Mouse (Mus musculus) R1 (cell line): ENCODE measurements around the gene Retnlg.
"Not testable (repeated sequence)": the region's sequence is repeated elsewhere in the genome, so short reads cannot be mapped to it uniquely, and the experiment has no call there.

Source experiments
- DNase-seq: peaks from one replicate; pipeline ENCODE4 v3.0.0-alpha.2; 2018; ENCODE audit warnings: low read depth, low spot score

Retnlg gene

DNA sequence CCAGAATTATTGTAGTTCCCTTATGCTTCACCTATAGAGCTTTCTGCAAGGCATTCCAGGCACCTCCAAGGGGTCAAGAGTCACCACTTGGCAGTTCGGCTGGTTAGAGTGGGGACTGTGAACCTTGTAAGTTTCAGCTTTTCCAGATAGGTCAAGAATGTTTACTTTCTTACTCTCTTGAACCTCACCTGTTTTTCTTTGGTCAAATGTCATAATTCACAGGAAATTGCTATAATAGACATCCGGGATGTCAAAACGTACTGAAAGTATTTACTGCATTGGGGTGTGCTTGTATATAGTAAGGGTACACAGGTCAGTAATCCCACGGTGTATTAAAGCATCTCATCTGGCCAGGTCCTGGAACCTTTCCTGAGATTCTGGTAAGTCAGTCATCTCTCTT is at the start of gene Retnlg:
Gene Retnlg (plus strand): TSS at position 301 of the 400 bp plus-strand sequence.
- DNase-seq = no peak

DNA sequence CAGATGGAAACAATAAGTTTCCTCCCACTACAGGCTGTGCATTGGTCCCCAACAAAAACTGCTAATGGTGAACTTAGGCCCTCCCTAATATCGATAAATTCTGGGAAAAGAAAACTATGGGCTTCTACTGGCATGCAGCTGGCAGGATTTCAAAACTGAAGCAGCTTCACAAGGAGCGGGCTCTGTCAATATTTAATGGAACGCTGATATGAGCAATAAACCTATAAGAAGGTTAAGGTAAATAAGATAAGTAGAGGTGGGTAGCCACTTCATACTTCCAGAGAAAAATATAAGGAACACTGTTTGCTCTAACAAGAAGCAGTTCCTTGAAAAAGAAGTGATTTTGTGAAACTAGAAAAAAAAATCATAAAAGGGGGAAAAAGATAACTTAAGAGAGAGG is 45.9 kb upstream of the Retnlg start:
- no peak for DNase-seq

DNA sequence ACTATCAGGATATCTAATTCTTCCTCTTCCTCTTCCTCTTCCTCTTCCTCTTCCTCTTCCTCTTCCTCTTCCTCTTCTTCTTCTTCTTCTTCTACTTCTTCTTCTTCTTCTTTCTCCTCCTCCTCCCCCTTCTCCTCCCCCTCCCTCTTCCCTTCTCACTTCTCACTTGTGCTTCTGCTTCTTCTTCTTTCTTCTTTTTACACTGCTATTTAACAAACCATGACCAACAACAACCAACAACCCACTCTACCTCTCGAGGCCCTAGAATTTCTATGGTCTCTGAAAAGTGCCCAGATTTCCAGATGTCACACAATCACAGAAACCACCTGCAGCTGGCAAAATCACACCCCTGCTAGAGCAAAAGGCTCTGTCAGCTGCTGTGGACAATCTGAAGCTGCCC is 44.8 kb upstream of the Retnlg start:
- no peak for DNase-seq

DNA sequence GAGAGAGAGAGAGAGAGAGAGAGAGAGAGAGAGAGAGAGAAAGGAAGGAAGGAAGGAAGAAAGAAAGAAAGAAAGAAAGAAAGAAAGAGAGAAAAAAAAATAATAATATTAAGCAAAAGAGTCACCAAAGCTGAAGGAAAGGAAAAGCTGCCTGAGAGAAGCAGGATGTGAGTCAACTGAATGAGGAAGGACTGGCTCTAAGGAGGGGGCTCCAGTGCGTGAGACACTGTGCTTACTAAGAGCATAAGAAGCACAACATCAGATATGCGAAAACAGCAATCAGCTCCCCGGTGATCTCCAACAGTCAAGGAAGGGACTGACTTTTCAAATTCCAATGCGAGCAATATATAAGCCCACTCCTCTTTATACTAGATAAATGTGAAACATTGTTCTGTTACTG is 43.4 kb upstream of the Retnlg start:
- DNase-seq = no peak

DNA sequence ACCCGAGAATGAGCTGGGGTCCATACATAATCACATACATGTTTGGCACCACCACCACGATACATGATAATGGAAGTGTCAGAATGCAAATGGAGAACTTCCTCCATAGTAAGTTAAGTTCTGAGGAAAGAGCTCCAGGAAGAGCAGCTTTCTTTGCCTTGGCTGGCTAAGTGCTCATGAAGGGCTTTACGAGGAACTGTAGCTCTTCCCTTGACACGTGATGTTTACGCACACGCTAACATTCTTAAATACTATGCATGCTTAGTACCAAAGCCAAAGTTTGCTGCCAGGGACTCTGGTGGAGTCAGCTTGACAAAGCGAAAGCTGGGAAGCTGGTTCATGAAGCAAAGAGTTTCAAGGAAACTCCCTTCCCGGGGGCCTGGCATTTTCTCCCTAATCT is 40.4 kb upstream of the Retnlg start:
- no peak for DNase-seq

DNA sequence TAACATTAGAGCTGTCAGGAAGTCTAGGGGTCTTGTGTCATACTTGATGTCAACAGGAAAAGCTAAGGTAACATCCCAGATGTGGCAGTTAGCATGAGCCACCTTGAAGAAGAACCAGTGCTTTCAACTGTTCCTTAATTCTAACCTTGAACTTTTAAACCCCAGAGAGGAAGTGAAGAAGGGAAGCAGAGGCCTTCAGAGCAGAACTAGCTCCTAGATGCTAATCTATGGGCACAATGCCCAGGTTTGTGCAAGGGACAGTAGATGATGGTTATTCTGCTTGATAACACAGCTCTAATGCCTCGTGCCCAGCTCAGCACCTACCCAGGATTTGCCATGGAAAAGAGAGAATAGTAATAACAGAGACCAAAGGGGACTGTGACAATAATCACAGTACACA is 38.8 kb upstream of the Retnlg start:
- DNase-seq = not testable (repeated sequence)

DNA sequence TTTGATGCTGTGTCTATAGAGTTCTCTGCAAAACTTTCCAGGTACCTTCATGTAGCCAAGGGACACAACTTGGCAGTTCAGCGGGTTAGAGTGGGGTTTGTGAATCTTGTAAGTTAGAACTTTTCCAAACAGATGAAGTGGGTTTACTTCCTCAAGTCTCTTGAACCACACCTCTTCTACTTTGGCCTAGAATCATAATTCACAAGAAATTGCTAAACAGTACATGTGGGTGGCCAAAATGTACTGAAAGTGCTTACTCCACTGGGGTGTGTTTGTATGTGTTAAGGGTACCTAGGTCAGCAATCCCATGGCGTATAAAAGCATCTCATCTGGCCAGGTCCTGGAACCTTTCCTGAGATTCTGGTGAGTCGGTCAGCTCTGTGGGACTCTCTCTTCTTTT is 30.2 kb upstream of the Retnlg start, which contains the start of gene Retnla:
Gene Retnla (plus strand): TSS at position 286 of the 400 bp plus-strand sequence.
- no peak for DNase-seq

DNA sequence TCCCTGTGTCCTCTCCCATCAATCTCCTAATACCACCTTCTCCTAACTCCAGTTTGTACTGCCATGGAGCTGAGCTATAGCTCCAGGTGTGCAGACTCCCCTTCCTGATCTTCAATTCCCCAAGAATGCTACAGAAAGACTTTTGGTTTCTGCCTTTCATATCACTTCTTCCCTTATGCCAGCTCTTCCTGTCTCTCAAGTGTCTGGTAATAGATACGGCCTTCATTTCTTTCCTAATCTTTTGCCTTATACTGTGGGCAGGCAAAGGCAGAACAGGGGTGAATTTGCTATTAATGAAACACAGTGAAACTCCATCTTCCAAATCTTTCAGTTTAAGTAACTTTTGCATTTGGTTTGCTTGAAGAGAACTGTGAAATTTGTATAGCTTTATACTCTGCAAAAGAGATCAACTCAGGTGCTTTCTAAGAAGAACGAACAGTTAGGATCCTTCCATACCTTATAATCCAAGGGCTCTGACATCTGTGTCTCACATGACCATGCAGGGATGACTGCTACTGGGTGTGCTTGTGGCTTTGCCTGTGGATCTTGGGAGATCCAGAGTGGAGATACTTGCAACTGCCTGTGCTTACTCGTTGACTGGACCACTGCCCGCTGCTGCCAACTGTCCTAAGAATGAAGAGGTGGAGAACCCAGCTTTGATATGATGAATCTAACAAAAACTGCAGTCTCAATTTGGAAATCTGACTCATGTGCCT is 28.6 kb upstream of the Retnlg start:
- no peak for DNase-seq

DNA sequence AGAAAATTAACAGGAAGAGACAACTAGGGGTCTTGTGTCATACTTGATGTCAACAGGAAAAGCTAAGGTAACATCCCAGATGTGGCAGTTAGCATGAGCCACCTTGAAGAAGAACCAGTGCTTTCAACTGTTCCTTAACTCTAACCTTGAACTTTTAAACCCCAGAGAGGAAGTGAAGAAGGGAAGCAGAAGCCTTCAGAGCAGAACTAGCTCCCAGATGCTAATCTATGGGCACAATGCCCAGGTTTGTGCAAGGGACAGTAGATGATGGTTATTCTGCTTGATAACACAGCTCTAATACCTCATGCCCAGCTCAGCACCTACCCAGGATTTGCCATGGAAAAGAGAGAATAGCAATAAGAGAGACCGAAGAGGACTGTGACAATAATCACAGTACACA is 7.4 kb upstream of the Retnlg start:
- DNase-seq = not testable (repeated sequence)

DNA sequence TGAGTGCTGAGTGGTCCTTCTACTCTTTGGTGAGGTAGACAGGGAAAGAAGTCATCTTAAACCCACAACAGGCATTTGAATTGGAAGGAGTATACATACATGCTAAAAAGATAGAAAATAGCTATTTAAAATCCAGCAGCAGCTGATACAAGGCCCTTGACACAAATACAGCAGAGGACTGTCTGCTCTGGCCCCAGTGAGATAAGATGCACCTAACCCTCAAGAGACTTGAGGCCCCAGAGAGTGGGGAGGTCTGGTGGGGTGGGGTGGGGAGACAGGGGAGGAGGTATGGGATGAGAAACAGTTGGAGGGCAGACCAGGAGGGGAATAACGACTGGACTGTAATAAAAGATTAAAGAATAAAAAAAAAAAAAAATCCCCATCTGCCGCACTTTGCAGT is 4.7 kb upstream of the Retnlg start:
- no peak for DNase-seq

DNA sequence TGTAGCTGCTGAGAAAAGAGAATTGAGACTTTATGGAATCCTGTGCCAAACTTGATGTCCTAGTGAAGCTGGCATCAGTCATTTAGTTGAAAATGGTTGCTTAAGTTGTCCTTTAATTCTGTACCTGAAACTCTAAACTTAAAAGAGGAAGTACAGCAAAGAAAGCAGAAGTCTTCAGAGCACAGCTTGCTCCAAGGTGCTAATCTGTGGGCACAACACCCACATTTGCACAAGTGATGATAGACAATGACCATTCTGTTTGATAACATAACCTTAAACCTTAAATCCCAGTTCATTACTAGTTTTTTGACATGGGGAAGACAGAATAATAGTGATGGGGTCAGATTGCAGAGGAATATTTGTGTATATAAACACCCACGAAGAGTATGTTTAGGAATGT is 3.8 kb upstream of the Retnlg start:
- no peak for DNase-seq

DNA sequence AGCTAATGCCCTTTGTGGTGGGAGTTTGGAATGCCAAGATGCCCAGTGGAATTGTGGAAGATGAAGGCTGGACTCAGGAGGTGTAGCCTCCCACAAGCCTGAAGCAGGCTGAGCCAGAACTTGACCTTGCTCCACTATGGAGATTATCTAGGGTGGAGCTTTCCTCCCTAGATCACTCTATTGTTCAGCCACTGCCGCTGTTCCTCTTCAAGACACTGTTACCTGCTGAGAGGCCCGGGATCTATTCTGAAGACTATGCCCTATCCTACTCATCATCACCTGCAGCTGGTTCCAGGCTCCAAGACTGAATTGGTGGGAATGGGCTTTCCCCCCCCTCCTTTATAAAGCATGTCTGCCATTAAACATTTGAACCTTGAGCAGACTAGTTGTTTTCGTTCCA is 2.8 kb upstream of the Retnlg start:
- DNase-seq = peak; percentile 66

DNA sequence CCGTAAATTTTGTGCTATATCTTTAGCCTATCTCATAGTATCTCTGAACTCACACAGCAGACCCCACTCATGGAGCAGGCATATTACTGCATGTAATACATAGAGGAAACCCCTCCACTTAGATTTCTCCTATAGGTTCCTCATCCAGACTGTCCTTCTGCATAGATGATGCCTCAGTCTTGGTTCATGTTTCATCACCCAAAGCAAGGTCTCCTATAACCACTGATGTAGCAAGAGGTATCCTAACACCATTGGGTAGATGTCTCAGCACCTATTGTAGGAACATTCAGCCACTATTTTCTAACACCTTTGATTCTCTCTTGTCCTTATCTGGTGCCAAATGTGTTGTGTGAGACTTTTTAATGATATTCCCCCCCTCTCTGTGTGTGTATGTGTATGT is 667 bp upstream of the Retnlg start:
- DNase-seq = no peak

DNA sequence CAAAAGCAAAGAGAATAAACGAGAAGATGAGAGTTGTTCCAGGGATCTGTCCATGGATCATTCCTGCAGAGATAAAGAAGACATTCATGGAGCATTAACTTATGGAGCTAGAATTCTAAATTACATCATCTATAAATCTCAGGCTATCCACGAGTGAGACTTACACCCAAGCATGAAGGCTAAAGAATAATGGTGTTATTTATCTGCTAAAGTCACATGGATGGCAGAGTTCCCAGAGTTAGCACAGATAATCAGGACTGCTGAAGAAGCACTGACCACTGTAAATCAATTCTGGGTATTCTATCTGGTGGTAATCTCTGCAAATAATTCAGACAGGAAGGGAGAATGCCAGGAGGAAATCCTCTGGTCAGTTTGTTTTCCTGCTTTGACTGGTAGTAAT is 18.3 kb downstream of the Retnlg start:
- no peak for DNase-seq

DNA sequence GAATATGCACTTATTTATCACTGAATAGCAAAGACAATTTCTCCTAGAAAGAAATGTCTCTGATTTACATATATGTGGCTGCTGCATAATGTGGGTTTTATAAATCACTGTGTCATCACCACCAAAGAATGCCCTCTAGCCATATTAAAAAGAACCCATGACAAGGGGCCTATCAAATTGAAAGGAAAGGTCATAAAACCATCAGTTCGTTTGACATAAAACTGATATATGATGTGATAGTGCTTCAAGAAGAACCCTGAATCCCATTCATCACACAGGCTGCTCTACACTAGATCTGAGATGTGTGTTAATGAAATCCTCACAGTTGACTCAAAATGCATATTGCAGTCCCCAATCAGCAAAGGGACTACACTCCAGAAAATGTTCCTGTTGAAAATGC is 27.4 kb downstream of the Retnlg start:
- DNase-seq = no peak

DNA sequence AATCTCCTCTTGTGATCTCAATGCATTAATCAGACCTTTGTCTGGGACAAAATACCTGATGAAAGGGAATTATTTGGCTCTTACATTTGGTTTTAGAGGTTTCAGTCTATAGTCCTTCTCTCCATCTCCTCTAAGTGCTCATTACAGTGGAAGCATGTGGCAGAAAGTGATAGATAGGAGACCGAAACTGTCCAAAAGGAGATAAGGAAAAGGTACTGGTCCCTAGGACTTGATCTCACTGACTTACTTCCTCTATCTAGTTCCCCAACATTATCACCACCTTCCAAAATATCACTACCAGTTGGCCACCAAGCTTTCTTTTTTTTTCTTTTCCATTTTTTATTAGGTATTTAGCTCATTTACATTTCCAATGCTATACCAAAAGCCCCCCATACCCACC is 38.8 kb downstream of the Retnlg start:
- DNase-seq = no peak

DNA sequence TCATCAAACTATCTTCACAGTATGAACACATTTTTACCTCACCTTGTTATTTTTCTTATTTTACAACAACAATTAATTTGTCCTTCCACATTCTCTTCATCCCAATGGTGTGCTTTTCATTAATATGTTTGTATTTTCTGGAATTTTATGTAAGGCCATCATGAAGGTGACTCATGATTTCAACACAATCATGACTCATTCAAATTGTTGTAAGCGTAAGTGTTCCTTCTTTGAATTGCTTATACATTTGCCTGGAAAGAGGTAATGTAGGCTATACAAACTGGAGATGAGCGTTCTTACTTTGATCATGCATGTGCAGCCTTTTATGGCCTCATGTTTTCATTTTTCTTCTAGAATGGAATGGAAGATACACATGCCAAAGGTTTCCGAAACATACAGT is 40.8 kb downstream of the Retnlg start:
- no peak for DNase-seq

DNA sequence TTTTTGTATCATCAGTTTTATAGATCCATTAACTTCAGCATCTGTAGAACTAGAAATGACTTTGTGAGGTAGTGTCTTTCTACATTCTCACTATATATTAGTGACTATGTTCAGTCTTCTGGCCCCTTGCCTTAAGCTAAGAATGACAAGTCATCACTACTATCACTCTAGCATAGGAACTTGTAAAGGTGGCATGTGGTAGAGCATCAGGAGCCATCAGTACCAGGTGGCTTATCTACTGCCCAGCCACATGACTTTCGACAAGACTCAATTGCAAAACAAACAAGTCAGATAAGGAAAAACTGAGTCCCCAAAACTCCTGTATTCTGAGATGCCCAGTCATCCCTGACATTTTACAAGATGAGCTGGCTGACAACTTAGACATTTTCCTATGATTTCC is 51.3 kb downstream of the Retnlg start:
- no peak for DNase-seq
